Mouse (Mus musculus) layer of hippocampus, adult 2 months (tissue): ENCODE data around the gene Surf2. TPM values are rescaled to one million over a fixed set of nuclear protein-coding genes. Genes with fewer than 3 reads are reported as not detected.

Experiments used
- DNase-seq, 2 experiments: peaks; one replicate each; pipeline ENCODE4 v3.0.0; 2022; ENCODE audit warnings: low spot score in 2 of 2
- H3K27ac ChIP-seq: fragments of 200-600 bp; 2 replicates; pipeline ENCODE4 v1.8.1; 2022
- H3K4me3 ChIP-seq: fragments of 200-600 bp; 2 replicates; pipeline ENCODE4 v1.8.1; 2022; ENCODE audit warnings: mild to moderate bottlenecking
- CTCF ChIP-seq: fragments of 200-600 bp; conservative IDR thresholded peaks from 2 replicates; pipeline ENCODE4 v1.8.1; 2022; ENCODE audit warnings: antibody characterized with exemption, mild to moderate bottlenecking, moderate library complexity
- total RNA-seq, 2 experiments: library from RNA; stranded (reverse); gene quantifications; 2 replicates each; pipeline ENCODE4 v1.2.3; 2021

Surf2 gene
- total RNA-seq, 2 experiments from 2014 or later = 35.9 to 36.9 TPM

DNA sequence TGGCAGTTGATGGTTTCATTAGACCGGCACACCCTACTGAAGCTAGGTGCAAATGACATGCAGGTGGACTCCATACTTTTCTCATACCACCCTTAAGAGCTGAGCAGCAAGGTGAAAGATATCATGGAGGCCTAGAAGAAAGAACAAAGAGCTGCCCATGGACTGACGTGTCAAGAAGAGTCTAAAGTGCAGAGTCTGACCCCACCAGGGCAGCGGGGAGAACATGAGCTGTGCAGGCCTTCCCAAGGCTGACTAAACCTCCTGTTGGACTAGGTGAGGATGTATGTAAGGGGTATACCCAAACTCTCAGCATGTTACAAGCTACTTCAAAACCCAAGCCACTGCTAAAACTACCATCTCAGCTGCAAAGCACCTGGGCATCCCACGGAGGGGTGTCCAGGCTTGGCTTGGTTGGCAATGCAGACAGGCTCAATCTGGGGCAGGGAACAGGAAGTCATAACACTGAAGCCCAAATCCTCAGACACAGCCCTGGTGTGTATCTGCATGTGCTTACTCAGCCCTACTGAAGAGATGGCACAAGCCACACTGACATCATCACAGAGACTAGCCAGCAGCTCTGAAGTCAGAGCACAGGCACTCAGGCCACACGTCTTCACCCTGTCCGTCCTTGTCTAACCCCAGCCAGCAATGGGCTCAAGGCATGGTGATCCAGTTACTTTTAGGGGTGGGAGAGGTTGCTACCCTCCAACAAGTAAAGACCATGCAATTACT lies 11.7 kb downstream of the Surf2 start:
- no peak for DNase-seq
- Histone ChIP-seq H3K27ac (no peak overlapping the region), H3K4me3 (no peak overlapping the region)
- no peak for TF ChIP-seq CTCF

DNA sequence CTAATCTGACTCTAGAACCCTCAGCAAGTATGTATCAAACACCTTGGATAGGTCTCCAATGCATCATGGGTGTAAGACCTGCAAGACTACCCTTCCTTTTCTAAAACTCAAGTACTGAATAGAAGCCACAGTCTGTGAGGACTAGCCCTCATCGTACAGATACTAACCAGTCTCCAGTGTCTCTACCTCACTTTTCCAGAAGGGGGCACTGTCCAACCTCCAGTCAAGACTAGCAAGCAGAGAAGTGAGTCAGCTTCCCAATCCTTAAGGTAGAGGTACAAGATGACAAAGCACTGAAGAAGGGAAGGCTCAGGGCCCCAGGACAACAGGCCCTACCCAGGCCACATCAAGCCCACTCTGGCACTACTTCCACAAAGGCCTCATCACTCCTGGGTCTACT lies 14.2 kb downstream of the Surf2 start:
- peak; percentile 68 to 69 for DNase-seq
- no peak overlapping the region for H3K4me3 ChIP-seq
- H3K27ac ChIP-seq = peak overlapping the region; percentile 15; the same call in 1 of the 2 replicates
- TF ChIP-seq CTCF = peak; percentile 84

GRCm38 (mm10) chr2:26932473-26933303 lies 16.5 kb downstream of the Surf2 start:
- TF ChIP-seq CTCF = no peak
- DNase-seq = no peak
- H3K27ac ChIP-seq = peak overlapping the region; percentile 93
- H3K4me3 ChIP-seq = peak overlapping the region; percentile 94

DNA sequence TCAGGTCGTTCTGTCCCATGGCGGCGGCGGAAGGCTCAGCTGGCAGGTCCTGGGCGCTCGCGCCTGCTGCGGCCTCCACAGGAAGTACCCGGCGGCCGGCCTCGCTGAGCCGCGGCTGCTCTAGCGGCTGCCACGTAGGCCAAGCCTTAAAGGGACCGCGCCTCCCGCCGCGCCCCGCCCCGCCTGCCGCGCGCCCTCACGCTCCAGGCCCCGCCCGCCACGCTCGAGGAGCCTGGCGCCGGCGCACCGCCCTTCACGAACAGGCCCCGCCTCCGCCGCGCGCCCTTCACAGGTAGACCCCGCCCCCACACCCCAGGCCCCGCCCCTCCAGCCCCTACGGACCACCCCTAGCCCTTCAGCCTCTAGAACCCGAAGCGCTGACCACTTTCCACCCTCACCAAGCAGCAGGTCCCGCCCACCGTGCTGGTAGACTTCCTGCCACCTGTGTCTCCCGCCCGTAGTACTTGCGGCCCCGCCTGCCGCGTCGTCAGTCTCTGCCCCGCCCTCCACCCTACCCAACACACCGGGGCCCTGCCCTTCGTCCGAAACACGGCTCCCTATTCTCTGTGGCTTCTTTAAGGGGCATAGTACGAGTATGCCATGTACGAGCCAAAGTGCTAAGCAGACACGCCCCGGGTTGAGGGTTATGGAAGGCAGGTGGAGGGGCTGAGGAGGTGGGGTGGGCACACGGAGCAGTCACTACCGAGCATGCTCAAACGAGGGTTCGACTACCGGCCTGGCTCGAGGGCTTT lies 17.3 kb downstream of the Surf2 start, which contains the start of the genes Surf4 and Stkld1:
Surf4 (minus strand) TSS at position 625 of the 752 bp plus-strand sequence.
Stkld1 (plus strand) TSS at position 744 of the 752 bp plus-strand sequence.
- Histone ChIP-seq H3K27ac (peak within 1 kb of the TSS; percentile 93), H3K4me3 (peak within 1 kb of the TSS; percentile 94)
- TF ChIP-seq CTCF = no peak; the same call in 1 of the 2 replicates
- peak; percentile 90 for DNase-seq

DNA sequence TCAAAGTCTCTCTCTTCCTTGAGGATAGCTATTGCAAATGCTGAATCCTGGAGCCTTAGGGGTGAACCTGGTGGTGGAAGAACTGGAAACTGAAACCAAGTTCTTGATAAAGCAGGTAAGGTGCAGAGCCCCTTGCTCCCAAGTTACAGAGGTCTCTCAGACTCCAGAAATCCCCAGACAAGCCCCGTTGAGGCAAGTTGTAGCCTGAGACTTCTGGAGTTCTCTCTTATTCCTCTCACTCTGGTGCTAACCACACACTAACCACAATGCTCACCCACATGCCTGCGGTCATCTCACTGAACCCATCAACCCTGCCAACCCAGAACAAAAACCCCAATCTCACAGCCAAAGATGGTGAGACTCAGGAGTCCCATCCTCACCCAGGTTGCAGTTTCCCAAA lies 19.1 kb downstream of the Surf2 start:
- DNase-seq = no peak
- no peak overlapping the region for H3K27ac ChIP-seq
- H3K4me3 ChIP-seq = no peak overlapping the region
- no peak for TF ChIP-seq CTCF

DNA sequence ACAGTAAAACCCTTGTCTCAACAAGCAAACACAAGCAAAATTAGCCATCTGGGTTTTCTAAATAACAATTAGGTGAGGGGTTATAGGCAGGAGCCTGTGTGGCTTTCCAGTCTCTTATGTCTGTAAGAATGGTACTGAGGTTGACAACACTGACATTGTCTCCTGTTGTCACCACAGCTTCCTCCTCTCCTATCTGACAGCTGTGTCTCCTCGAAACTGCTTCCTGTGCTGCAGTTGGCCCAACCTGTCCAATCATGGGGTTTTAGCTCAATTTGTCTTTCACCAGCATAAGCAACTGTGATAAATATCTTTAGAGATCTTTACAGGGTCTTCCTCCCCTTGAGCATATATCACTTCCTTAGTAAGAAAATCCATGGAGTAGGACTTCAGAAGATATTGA lies 20.3 kb downstream of the Surf2 start:
- no peak overlapping the region for H3K4me3 ChIP-seq
- H3K27ac ChIP-seq = no peak overlapping the region
- DNase-seq = no peak
- no peak for TF ChIP-seq CTCF

DNA sequence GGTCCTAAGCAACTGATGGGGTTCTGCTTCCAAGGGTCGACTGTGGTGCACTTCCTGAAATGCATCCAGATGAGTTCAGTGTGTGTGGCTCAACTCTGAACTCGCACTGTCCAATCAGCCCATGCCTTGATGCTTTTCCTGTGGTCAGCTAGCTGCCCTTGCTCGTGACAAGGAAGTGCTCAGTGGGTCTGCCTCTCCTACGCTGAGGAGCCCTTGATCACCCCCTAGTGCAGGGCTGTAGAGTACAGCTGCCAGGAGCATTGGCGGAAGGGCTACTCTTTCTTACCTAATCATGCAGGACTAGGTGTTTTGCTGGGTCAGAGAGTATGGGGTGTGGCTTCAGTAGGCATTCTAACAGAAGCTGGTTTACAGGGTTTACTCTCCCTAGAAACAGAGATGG lies 25.4 kb downstream of the Surf2 start:
- Histone ChIP-seq H3K4me3 (no peak overlapping the region), H3K27ac (no peak overlapping the region)
- peak; percentile 35 for TF ChIP-seq CTCF
- DNase-seq = no peak

GRCm38 (mm10) chr2:26943253-26943652 lies 27.1 kb downstream of the Surf2 start:
- DNase-seq = no peak
- TF ChIP-seq CTCF = no peak
- no peak overlapping the region for H3K4me3 ChIP-seq
- no peak overlapping the region for H3K27ac ChIP-seq

DNA sequence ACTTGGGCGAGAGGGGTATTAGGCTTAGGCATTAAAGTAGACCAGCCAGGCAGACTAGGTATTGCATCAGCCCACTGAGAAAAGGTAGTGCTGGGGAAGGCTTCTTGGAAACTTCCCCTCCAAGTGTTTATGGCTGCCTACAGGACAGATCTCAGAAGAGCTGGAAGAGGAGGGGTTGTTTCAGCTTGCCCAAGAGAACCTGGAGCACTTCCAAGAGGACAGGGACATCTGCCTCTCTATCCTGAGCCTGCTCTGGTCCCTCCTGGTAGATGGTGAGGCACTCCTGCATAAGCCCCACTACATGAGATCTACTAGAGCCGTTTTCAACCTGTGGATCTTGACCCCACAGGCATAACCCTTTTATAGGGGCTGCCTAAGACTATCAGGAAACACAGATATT lies 34.2 kb downstream of the Surf2 start:
- no peak for DNase-seq
- no peak for TF ChIP-seq CTCF
- Histone ChIP-seq H3K27ac (no peak overlapping the region), H3K4me3 (no peak overlapping the region)

GRCm38 (mm10) chr2:26951346-26951905 lies 35.3 kb downstream of the Surf2 start:
- no peak for DNase-seq
- H3K4me3 ChIP-seq = no peak overlapping the region
- H3K27ac ChIP-seq = no peak overlapping the region
- no peak for TF ChIP-seq CTCF

DNA sequence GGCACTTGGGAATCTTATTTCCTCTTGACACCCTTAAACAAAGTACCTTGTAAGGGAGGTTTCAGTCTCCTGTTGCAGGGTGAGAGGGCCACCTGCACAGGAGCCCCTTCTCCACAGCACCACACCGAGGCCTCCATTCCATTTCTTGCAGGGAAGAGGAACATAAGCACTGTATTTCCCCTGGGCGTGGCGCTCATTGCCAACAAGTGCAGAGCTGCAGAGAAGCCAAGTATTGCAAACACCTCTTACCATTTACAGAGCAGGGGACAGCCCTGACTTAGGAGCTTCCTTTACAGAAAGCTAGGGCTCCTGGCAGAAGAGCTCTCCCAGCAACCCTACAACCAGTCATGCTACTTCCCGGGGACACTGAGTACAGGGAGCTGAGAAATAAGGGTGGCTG lies 36.0 kb downstream of the Surf2 start:
- TF ChIP-seq CTCF = no peak
- Histone ChIP-seq H3K27ac (no peak overlapping the region), H3K4me3 (no peak overlapping the region)
- DNase-seq = no peak

DNA sequence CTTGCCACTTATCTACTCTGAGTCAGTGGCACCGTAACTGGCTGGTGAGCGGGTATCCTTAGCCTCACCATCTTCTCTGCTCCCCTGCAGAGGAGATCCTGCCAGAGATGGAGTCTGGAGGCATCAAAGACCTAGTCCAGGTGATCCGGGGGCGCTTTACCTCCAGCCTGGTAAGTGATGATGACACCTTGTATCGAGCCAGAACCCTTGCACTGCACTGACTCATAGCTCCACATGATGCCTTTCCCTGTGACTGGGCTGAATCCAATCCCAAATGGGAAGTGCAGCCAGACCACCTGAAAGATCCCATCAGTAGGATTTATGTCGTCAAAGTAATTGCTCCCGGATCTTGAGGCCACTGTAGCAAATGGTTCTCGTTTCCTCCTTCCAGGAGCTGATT lies 36.7 kb downstream of the Surf2 start:
- no peak for DNase-seq
- no peak overlapping the region for H3K4me3 ChIP-seq
- H3K27ac ChIP-seq = no peak overlapping the region
- no peak for TF ChIP-seq CTCF
